Mouse (Mus musculus) myocyte (in vitro differentiated cells): ENCODE measurements around the gene Mbd4. TPM values are rescaled to one million over a fixed set of nuclear protein-coding genes. Genes with fewer than 3 reads are reported as not detected.

Experiments used
- H3K27me3 ChIP-seq: one replicate; pipeline ENCODE4 v1.6.1; 2011; ENCODE audit not compliant: control insufficient read depth, insufficient read depth, insufficient read length
- H3K36me3 ChIP-seq: one replicate; pipeline ENCODE4 v1.6.1; 2011; ENCODE audit not compliant: control insufficient read depth, insufficient read depth
- H3K4me2 ChIP-seq: one replicate; pipeline ENCODE4 v1.6.1; 2011; ENCODE audit warnings: low read depth, control low read depth
- H3K4me3 ChIP-seq: one replicate; pipeline ENCODE4 v1.5.1; 2011; ENCODE audit warnings: mild to moderate bottlenecking, control low read depth, moderate library complexity
- H3K79me2 ChIP-seq: one replicate; pipeline ENCODE4 v1.6.1; 2011; ENCODE audit not compliant: control insufficient read depth, insufficient read depth
- H3ac ChIP-seq: one replicate; pipeline ENCODE4 v1.6.1; 2011; ENCODE audit not compliant: control insufficient read depth, insufficient read length
- CEBPB ChIP-seq: IDR thresholded peaks from 2 replicates; pipeline ENCODE4 v1.6.1; 2011; ENCODE audit warnings: mild to moderate bottlenecking, moderate library complexity; ENCODE audit not compliant: poor library complexity, insufficient read depth, severe bottlenecking
- E2F4 ChIP-seq: IDR thresholded peaks from one replicate; pipeline ENCODE4 v1.6.1; 2011; ENCODE audit warnings: mild to moderate bottlenecking, control low read depth, moderate library complexity; ENCODE audit not compliant: insufficient read depth
- MAX ChIP-seq: IDR thresholded peaks from one replicate; pipeline ENCODE4 v1.6.1; 2011; ENCODE audit warnings: low read depth, mild to moderate bottlenecking, control low read depth
- MYOD1 ChIP-seq, 3 experiments: IDR thresholded peaks; one replicate each; pipeline ENCODE4 v1.6.1; 2011; ENCODE audit warnings: control low read depth in 2 of 3, low read depth in 2 of 3, mild to moderate bottlenecking in 2 of 3, moderate library complexity in 1 of 3; ENCODE audit not compliant: insufficient read length in 2 of 3, control insufficient read depth in 1 of 3
- MYOG ChIP-seq, 3 experiments: IDR thresholded peaks; one replicate each; pipeline ENCODE4 v1.6.1; 2011; ENCODE audit warnings: control low read depth in 2 of 3, low read depth in 2 of 3, mild to moderate bottlenecking in 2 of 3; ENCODE audit not compliant: insufficient read length in 2 of 3, control insufficient read depth in 1 of 3, insufficient read depth in 1 of 3
- POLR2A ChIP-seq: IDR thresholded peaks from one replicate; pipeline ENCODE4 v1.6.1; 2011; ENCODE audit warnings: low read depth, mild to moderate bottlenecking, control low read depth, moderate library complexity; ENCODE audit not compliant: insufficient read length
- POLR2AphosphoS2 ChIP-seq: IDR thresholded peaks from one replicate; pipeline ENCODE4 v1.6.1; 2011; ENCODE audit warnings: low read depth, control low read depth; ENCODE audit not compliant: insufficient read length
- REST ChIP-seq: IDR thresholded peaks from one replicate; pipeline ENCODE4 v1.6.1; 2011; ENCODE audit warnings: mild to moderate bottlenecking, control low read depth, moderate library complexity; ENCODE audit not compliant: insufficient read depth, insufficient read length
- SRF ChIP-seq: IDR thresholded peaks from one replicate; pipeline ENCODE4 v1.6.1; 2011; ENCODE audit warnings: low read depth; ENCODE audit not compliant: control insufficient read depth, insufficient read length
- TCF12 ChIP-seq: IDR thresholded peaks from one replicate; pipeline ENCODE4 v1.6.1; 2011; ENCODE audit warnings: mild to moderate bottlenecking, control low read depth; ENCODE audit not compliant: poor library complexity, insufficient read depth, severe bottlenecking
- TCF3 ChIP-seq: IDR thresholded peaks from one replicate; pipeline ENCODE4 v1.6.1; 2011; ENCODE audit warnings: low read depth, control low read depth; ENCODE audit not compliant: insufficient read length
- USF1 ChIP-seq: IDR thresholded peaks from one replicate; pipeline ENCODE4 v1.6.1; 2011; ENCODE audit warnings: low read depth, mild to moderate bottlenecking, control low read depth, moderate library complexity
- polyA plus RNA-seq: library from polyadenylated mRNA; unstranded; fragments of >200 nt; fragmentation: generic; extraction: Trizol; gene quantifications from one replicate; pipeline ENCODE4 v1.2.1, GENCODE M21; 2012; ENCODE audit warnings: missing spikeins

The Mbd4 gene
- polyA plus RNA-seq, 1 experiment = 0.56 TPM

DNA sequence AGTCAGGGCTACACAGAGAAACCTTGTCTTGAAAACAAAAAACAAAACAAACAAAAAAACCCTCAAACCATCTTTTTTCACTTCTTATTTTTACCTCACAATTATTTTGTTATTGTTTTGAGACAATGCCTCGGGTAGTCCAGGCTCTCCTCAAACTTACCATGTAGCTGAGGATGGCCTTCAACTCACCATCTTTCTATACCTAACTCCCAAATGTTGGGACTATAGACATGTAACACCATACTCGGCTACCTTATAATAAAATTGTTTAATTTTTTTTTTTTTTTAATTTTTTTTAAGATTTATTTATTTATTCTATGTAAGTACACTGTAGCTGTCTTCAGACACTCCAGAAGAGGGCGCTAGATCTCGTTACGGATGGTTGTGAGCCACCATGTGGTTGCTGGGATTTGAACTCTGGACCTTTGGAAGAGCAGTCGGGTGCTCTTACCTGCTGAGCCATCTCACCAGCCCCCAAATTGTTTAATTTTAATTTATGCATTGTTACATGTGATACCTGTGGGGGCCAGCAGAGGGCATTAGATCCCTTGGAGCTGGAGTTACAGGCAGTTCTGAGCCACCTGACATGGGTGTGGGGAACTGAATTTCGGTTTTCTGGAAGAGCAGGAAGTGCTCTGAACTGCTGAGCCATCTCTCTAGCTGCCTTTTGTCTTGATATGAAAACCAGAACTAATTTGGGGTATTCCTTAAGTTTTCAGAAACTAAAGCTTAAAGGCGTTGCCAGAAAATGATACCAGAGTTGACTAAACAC, 6.3 kb downstream of the Mbd4 start:
- H3ac ChIP-seq = no peak overlapping the region
- H3K4me3 ChIP-seq = no peak overlapping the region
- no peak for TF ChIP-seq MAX
- TF ChIP-seq MYOD1 (IDR thresholded peaks at IDR 0.05; ENCODE audit: control insufficient read depth in 1 of 3, insufficient read length in 2 of 3, low read depth in 2 of 3) = no peak
- no peak for TF ChIP-seq TCF12
- TF ChIP-seq E2F4 = no peak
- TF ChIP-seq TCF3 = no peak
- no peak for TF ChIP-seq CEBPB
- no peak for TF ChIP-seq POLR2A
- no peak for TF ChIP-seq USF1
- no peak for TF ChIP-seq POLR2AphosphoS2
- TF ChIP-seq SRF = no peak
- TF ChIP-seq MYOG (IDR thresholded peaks at IDR 0.05; ENCODE audit: control insufficient read depth in 1 of 3, insufficient read depth in 1 of 3, insufficient read length in 2 of 3, low read depth in 2 of 3) = no peak
- TF ChIP-seq REST = no peak
- no peak overlapping the region for H3K4me2 ChIP-seq
- H3K27me3 ChIP-seq = no peaks in the 10 kb centered on the region
- peaks cover 7% of the 10 kb centered on the region for H3K36me3 ChIP-seq
- no peaks in the 10 kb centered on the region for H3K79me2 ChIP-seq

- no peaks in the 10 kb centered on the region for H3K27me3 ChIP-seq
- no peak overlapping the region for H3K4me3 ChIP-seq
- TF ChIP-seq REST = no peak
- TF ChIP-seq MYOG (IDR thresholded peaks at IDR 0.05; ENCODE audit: control insufficient read depth in 1 of 3, insufficient read depth in 1 of 3, insufficient read length in 2 of 3, low read depth in 2 of 3) = no peak
- TF ChIP-seq USF1 = no peak
- no peak for TF ChIP-seq TCF3
- no peak for TF ChIP-seq MYOD1 (IDR thresholded peaks at IDR 0.05; ENCODE audit: control insufficient read depth in 1 of 3, insufficient read length in 2 of 3, low read depth in 2 of 3)
- TF ChIP-seq SRF = no peak
- no peak for TF ChIP-seq TCF12
- TF ChIP-seq E2F4 = no peak
- no peak for TF ChIP-seq POLR2A
- no peak for TF ChIP-seq CEBPB
- TF ChIP-seq MAX = no peak
- no peak for TF ChIP-seq POLR2AphosphoS2
- no peak overlapping the region for H3K4me2 ChIP-seq
- H3ac ChIP-seq = no peak overlapping the region
- peaks cover 7% of the 10 kb centered on the region for H3K36me3 ChIP-seq
- no peaks in the 10 kb centered on the region for H3K79me2 ChIP-seq
Observed at GRCm38 (mm10) chr6:115845006-115845405, 8.2 kb downstream of the Mbd4 start.

DNA sequence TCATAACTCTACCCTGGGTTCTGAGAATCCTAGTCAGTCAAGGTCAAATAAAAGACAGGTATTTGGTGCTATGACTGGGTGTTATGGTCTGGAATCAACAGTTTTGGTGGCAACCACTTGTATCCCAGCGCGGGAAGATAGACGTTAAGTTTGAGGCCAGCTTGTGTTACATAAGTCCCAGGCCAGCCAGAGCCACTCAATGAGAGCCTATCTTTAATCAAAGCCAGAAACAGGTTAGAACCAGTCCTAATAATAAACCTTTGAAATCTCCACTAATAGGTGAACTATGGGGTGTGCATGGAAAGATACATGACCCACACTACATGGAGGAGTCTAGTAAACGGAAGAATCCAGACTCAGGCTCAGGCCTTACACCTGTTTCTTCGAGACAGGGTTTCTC, 14.4 kb downstream of the Mbd4 start:
- no peak overlapping the region for H3K4me2 ChIP-seq
- no peak overlapping the region for H3ac ChIP-seq
- H3K4me3 ChIP-seq = no peak overlapping the region
- TF ChIP-seq CEBPB (no peak), POLR2A (no peak), TCF12 (no peak), USF1 (no peak), E2F4 (no peak), MAX (no peak), MYOD1 (IDR thresholded peaks at IDR 0.05; ENCODE audit: control insufficient read depth in 1 of 3, insufficient read length in 2 of 3, low read depth in 2 of 3) (no peak), SRF (no peak), POLR2AphosphoS2 (no peak)
- H3K27me3 ChIP-seq = no peaks in the 10 kb centered on the region
- no peaks in the 10 kb centered on the region for H3K79me2 ChIP-seq
- H3K36me3 ChIP-seq = no peaks in the 10 kb centered on the region

DNA sequence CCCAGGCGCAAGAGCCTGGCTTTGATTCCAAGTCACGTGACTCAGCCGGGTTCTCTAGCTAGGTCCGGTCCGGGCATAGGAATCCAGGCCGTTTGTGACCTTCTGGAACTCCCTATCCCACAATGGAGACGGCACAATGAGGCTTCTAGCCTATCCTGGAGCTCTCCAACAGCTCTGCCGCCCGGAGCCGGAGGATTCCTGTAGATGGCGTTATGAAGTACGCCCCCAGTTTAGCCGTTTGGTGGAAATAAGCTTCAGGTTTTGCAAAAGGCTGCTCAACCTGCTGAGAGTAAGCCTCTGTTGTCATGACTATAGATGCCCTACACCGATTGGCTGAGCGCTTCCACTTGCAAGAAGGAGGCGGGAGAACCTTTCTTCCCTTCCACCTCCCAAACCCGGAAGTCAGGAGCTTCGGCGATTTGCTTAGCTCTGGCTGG, 15.0 kb downstream of the Mbd4 start, which contains the start of gene Efcab12:
Gene Efcab12 (minus strand): TSS at position 252 of the 437 bp plus-strand sequence.
- Histone ChIP-seq H3K79me2 (no peaks in the 10 kb centered on the region), H3K36me3 (no peaks in the 10 kb centered on the region), H3K4me3 (no peak within 1 kb of the TSS), H3K27me3 (no peaks in the 10 kb centered on the region), H3ac (no peak within 1 kb of the TSS), H3K4me2 (no peak within 1 kb of the TSS)
- TF ChIP-seq USF1 = peak; percentile 10
- no peak for TF ChIP-seq MYOG (IDR thresholded peaks at IDR 0.05; ENCODE audit: control insufficient read depth in 1 of 3, insufficient read depth in 1 of 3, insufficient read length in 2 of 3, low read depth in 2 of 3)

- no peaks in the 10 kb centered on the region for H3K36me3 ChIP-seq
- no peak overlapping the region for H3ac ChIP-seq
- no peak overlapping the region for H3K4me2 ChIP-seq
- no peaks in the 10 kb centered on the region for H3K27me3 ChIP-seq
- TF ChIP-seq CEBPB (no peak), MYOG (IDR thresholded peaks at IDR 0.05; ENCODE audit: control insufficient read depth in 1 of 3, insufficient read depth in 1 of 3, insufficient read length in 2 of 3, low read depth in 2 of 3) (no peak), USF1 (no peak), MYOD1 (IDR thresholded peaks at IDR 0.05; ENCODE audit: control insufficient read depth in 1 of 3, insufficient read length in 2 of 3, low read depth in 2 of 3) (no peak), E2F4 (no peak), SRF (no peak), REST (no peak)
- H3K4me3 ChIP-seq = no peak overlapping the region
- no peaks in the 10 kb centered on the region for H3K79me2 ChIP-seq
Observed at GRCm38 (mm10) chr6:115833861-115834260, 19.3 kb downstream of the Mbd4 start.
